Mouse (Mus musculus) testis, adult 2 months (tissue): ENCODE measurements around the gene Maf.

ENCODE experiments used
- CTCF ChIP-seq: fragments of 200-500 bp; IDR thresholded peaks from 2 replicates; pipeline ENCODE4 v1.5.1; 2012; ENCODE audit warnings: low read depth, mild to moderate bottlenecking, inconsistent platforms, low read length, moderate library complexity; ENCODE audit not compliant: control insufficient read depth, insufficient read depth, insufficient replicate concordance
- POLR2A ChIP-seq: fragments of 200-500 bp; IDR thresholded peaks from 2 replicates; pipeline ENCODE4 v1.6.1; 2012; ENCODE audit warnings: low read depth, mild to moderate bottlenecking, inconsistent platforms, low read length, moderate library complexity; ENCODE audit not compliant: control insufficient read depth

GRCm38 (mm10) chr8:115639951-115640350, 67.6 kb downstream of the Maf start:
- TF ChIP-seq CTCF = no peak
- no peak for TF ChIP-seq POLR2A
